Mouse (Mus musculus): ENCODE results near the gene Cftr.

Gene Cftr

DNA sequence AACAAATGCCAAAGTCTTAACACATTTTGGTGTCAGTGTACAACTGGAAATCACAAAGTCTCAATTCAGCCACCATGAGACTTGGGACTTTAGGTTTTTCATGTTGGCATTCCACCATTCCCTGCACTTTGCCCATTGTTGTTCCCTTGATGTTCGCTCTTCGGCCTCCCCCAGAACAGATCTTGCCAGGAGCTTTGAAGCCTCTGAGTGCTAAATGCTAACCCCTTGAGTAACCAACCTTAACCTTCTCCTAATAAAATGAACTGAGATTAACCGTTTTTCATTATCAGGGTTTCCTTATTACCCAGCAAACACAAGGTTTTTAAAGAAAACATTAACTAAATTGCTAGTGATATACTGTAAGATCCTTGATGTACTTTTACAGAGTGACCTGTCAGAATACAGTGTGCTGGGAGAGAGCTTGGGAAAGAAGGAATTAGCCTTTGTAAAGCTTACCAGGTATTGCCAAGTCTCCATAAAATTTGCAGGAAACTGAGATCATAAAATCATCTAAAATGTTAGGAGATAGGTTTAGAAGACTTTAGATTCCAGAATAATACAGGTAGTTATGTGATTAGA is 144.0 kb downstream of the Cftr start:
- DNase-seq (ENCODE audit: low spot score), result no peak

DNA sequence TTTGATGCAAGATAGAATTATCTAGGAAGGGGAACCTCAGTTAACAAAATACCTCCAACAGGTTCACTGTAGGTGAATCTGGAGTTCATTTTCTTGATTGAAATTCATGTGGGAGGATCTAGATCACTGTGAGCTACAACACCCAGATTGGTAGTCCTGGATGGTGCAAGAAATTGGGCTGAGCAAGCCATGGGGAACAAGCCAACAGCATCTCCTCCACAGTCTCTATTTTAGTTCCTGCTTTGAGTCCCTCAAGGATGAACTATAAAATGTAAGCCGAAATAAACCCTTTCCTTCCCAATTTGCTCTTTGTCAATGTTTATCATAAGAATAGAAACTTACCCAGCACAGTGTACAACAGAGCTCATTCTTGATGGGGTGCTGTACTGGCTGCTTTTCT is 152.5 kb downstream of the Cftr start:
- DNase-seq (ENCODE audit: low spot score), result no peak

DNA sequence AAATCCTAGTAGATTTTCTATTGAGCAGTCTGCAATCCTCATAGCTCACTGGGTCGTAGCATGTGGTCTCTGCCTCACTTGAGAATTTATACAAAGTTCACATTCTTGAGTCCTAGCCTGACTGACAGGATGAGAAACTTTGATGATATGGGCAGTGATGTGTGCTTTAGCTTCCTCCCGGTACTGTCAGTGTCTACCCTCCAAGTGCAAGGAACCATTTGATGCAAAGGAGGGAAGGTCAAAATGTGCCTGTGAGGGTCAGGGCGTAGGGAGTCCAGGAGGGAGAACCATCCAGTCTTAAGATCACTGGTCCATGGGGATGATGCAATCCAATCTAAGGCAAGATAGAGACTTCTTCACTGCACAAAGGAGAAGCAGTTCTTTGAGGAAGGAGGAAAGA is 164.9 kb downstream of the Cftr start:
- no peak for DNase-seq (ENCODE audit: low spot score)

DNA sequence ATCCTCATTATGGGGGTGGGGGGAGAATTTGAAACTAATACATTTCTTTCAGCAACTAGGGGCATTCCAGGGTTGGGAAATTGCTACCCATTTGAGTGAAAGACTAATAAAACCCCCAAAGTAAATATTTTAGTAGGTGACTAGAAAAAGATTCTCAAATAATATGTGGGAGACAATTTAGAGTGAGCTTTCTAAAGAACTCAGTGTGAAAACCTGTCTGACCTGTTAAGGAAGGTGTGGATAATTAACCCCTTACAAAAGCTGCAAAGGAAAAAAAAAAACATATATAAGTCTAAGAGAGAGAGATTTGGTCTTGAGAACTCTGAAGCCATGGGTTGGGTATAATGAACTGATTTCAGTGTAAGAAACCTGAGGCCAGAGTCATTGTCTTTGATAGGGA is 167.8 kb downstream of the Cftr start:
- DNase-seq (ENCODE audit: low spot score), result no peak

DNA sequence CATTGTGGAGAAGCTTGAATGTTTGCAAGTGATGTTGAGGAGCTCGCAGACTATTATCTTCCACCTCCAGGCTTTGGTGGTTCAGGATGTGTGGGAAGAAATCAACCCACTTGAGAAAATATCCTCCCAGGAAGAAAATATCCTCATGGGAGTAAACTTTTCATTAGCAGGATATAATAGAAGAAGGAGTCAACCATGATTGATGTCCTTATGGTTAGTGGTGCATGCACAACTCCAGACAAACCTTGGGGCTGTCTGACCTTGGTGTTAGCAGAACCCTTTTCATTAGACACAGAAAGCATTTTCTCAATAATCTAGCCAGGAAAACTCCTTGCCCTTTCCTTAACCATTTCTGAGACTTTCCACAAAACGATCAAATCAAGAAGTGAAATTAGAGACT is 173.8 kb downstream of the Cftr start:
- no peak for DNase-seq (ENCODE audit: low spot score)

DNA sequence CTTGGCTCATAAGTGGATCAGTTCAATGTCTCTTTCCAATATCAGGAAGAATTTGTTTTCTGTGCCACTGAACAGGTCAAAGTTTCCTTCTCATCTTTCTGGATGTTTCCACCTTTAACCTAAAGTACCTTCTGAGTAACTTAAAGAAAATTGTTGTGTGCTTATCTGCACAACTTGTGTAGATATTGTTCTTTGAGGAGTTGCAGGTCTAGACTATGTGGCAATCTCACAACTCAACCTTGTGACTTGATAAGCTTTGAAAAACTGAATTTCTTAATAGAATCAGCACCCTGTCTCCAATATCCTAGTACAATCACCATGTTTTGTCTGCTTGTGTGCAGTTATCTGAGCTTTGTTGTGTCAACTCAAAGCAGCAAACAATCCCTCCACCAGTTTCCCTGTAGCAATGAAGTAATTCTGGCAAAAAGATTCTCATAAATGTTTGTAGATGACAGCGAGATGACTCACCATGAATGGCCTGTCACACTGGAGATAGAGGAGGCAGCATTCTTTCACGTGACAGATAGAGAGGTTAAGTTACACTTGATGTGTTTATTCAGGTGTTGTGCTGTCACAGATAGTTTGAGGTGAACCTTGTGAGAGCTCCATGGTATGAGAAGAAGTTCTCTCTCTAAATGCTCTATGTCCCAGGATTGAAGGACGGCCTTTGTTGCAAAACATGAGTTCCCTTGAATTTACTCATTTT is 178.8 kb downstream of the Cftr start:
- DNase-seq (ENCODE audit: low spot score), result no peak

DNA sequence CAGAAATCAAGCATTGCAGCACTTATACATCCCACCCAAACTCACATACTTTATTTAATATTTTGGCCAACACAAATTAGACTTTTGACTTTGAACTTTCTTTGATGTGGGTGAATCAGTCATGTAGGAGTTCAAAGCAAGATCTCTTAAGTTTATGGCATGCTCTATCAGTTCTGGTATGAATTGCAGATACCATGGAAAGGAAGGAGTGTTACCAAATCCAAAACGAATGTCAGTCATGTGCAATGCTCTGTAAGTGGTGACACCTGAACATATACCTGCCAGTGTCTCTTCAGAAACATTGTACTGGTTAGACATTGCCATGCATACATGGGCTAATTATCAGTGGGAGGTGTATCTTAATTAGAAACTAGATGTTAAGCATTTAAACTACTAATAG is 189.7 kb downstream of the Cftr start:
- no peak for DNase-seq (ENCODE audit: low spot score)

DNA sequence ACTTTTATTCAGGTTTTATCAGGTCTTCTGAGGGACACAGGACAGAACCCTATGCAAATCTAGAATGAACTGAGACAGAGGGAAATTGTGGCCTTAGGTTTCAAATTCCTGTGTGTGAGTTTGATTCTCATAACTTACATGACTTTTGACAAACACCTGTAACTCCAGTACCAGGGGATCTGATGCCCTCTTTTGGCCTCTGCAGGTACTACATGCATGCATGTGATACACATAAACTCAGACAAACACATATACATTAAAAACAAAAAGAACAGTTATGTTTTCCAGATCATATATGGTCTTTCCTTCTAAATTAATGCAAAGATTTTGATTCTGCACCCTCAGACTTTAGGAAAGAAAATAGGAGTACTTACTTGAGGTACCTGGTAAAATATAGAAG is 190.5 kb downstream of the Cftr start:
- DNase-seq (ENCODE audit: low spot score), result no peak

DNA sequence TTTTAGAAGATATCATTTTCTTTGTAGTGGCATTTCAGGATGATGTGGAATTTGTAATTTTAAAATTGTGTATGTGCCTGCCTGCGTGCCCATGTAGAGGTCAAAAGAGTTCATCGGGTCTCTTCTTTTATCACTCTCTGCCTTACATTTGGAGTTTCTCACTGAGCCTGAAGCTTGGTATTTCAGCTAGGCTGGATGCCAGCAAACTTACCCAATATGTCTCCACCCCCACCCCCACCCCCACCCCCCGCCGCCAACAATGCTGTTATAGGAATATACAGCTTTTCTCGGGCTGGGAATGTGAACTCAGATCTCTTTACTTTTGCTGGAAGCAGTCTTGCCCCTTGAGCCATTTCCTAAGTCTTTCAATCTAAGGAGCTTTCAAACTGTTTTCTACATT is 191.7 kb downstream of the Cftr start:
- no peak for DNase-seq (ENCODE audit: low spot score)

DNA sequence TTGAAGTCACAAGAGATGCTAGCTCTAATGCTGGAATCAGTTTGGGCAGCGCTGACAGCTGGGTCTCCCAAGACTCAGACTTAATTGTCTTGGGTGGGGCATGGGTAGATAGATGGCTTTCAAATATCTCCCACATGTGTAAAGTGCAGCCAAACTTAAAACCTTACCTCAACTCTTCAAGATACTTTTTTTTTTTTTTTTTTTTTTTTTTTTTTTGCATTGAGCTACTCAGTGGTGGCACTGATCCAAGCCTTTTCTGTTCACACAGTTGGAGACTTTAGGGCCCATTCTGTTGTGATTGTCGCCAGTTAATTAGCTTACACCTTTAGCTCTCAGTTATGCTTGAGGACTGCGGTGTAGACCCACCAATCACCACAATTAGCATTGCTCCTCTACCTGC is 198.6 kb downstream of the Cftr start:
- DNase-seq (ENCODE audit: low spot score), result no peak

DNA sequence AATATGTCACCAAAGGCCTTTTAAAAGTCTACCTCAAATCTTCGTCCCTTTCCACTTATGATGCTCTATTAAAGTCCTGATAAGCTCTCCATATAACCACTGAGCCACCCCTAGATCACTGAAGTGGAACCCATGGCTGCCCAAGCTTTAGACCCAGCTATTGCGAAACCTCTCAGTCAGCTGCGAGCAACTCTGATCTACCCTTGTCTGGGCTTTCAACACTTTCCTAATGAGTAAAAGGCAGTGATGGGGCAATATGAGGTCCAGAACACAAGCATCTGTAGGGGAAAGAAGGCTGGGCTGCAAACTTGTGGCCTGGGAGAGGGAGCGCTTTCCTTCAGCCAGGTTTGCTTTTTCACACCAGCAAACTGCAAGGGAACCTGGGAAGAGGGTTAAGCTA is 199.2 kb downstream of the Cftr start:
- DNase-seq (ENCODE audit: low spot score), result no peak
